Mouse (Mus musculus): ENCODE measurements around the gene Ccdc117. TPM values are rescaled to one million over a fixed set of nuclear protein-coding genes. Genes with fewer than 3 reads are reported as not detected.
A peak's percentile ranks its signal among the peaks of the same experiment; 100 is the strongest.
"Not testable (repeated sequence)": the region's sequence is repeated elsewhere in the genome, so short reads cannot be mapped to it uniquely, and the experiment has no call there.

Gene Ccdc117
- polyA plus RNA-seq, 1 experiment from 2014 or later: 27.4 TPM

DNA sequence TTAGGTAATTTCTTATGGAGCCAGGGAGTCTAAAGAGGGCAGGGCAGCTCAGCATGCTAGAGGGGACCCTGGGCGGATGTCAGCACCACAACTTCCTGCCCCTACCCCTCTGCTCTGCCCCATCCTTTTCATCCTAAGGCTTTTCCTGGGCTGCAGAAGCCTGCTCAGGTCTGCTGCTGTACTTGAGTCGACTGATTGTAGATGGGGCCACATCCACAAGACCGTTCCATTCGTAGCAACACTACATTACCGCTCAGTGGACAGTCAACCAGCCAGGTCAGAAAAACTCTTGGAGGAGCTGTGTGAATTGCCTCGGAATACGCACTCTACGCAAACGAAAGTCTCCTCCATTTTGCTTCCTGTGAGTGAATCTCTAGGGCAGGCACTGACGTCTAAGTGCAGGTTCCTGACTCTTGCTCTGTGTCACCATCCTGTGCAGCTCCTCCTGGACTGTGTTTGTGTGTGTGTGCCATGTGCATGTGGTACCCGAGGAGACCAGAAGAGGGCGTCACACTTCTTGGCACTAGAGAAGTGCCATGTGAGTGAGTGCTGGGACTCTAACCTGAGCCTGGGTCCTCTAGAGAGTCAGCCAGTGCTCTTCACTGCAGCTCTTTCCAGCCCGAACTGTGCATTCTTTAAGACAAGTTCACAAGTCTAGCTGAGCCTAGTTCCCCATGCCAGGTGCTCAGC, 45.3 kb downstream of the Ccdc117 start:
- no peaks in the 10 kb centered on the region for H3K27me3 ChIP-seq (ENCODE audit: control insufficient read depth, insufficient read depth, low read length)
- no peak overlapping the region for H3K27ac ChIP-seq (ENCODE audit: low read depth, low read length)
- no peak overlapping the region for H3K4me3 ChIP-seq (ENCODE audit: low read depth, low read length)
- DNase-seq (ENCODE audit: low spot score, missing footprints) (peak; percentile 26), ATAC-seq (ENCODE audit: low FRiP score) (no peak)
- H3K4me1 ChIP-seq (ENCODE audit: control insufficient read depth, insufficient read depth, low read length): peaks cover 3% of the 10 kb centered on the region; the same call in 1 of the 2 replicates
- WGBS: 94% methylated on average over 13 of the region's 13 CpGs
- no peaks in the 10 kb centered on the region for H3K36me3 ChIP-seq (ENCODE audit: control insufficient read depth, insufficient read depth, low read length)
- no peak overlapping the region for H3K9ac ChIP-seq (ENCODE audit: low read length)
- H3K4me2 ChIP-seq: no peak overlapping the region
- no peaks in the 10 kb centered on the region for H3K9me3 ChIP-seq (ENCODE audit: control insufficient read depth, low read length)

DNA sequence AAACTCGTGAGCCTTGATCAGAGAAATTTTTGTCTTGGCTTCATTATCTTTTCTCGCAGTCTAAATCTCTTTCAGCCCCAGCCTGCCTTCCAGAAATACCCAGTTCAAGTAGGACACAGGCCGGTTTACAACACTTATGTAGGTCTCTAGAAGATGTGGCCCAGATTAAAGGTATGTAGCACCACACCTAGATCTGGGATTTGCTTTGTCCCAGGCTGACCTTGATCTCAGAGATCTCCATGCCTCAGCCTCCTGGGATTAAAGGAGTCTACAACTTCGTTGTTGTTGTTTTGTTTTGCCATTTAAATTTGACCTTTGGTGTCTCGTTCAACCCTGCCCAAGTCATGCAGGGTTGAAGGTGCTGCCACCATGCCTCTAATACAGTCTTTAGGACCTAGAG, 46.1 kb downstream of the Ccdc117 start:
- no peak for ATAC-seq (ENCODE audit: low FRiP score)
- Histone ChIP-seq H3K27ac (ENCODE audit: low read depth, low read length) (no peak overlapping the region), H3K4me2 (no peak overlapping the region), H3K9ac (ENCODE audit: low read length) (no peak overlapping the region), H3K9me3 (ENCODE audit: control insufficient read depth, low read length) (no peaks in the 10 kb centered on the region), H3K4me3 (ENCODE audit: low read depth, low read length) (no peak overlapping the region), H3K4me1 (ENCODE audit: control insufficient read depth, insufficient read depth, low read length) (peaks cover 3% of the 10 kb centered on the region; the same call in 1 of the 2 replicates), H3K36me3 (ENCODE audit: control insufficient read depth, insufficient read depth, low read length) (no peaks in the 10 kb centered on the region), H3K27me3 (ENCODE audit: control insufficient read depth, insufficient read depth, low read length) (no peaks in the 10 kb centered on the region)
- 82% methylated on average over 5 of the region's 5 CpGs for WGBS
- peak; percentile 8 for DNase-seq (ENCODE audit: low spot score, missing footprints)

DNA sequence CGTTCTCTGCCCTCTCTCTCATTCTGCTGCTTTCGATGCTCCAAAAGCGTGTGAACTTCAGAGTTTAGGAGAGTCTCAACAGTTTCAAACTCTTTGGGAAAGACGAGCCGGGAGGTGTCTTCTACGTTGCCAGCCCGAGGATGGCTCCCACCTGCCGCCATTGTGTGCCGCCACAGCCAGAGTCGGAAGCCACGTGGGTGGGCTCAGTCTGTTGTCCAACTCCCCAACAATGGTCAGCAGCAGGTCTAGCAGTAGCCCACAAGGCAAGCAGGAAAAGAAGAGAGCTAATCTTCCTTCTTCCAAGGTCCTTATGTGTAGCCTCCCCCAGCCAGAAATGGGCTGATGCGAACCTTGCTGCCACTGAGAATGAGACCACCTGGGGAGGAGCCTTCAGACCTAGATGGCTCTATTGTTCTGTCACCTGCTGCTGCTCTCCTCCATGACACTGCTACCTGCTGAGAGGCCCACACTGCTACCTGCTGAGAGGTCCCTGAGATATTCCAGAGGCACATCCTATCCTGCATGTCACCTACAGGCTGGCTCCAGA, 46.6 kb downstream of the Ccdc117 start:
- Histone ChIP-seq H3K27me3 (ENCODE audit: control insufficient read depth, insufficient read depth, low read length) (no peaks in the 10 kb centered on the region), H3K9ac (ENCODE audit: low read length) (no peak overlapping the region), H3K9me3 (ENCODE audit: control insufficient read depth, low read length) (no peaks in the 10 kb centered on the region), H3K4me3 (ENCODE audit: low read depth, low read length) (no peak overlapping the region), H3K4me2 (no peak overlapping the region), H3K4me1 (ENCODE audit: control insufficient read depth, insufficient read depth, low read length) (peaks cover 3% of the 10 kb centered on the region; the same call in 1 of the 2 replicates), H3K27ac (ENCODE audit: low read depth, low read length) (no peak overlapping the region), H3K36me3 (ENCODE audit: control insufficient read depth, insufficient read depth, low read length) (no peaks in the 10 kb centered on the region)
- WGBS: 57% methylated on average over 12 of the region's 12 CpGs
- ATAC-seq (ENCODE audit: low FRiP score) (no peak), DNase-seq (ENCODE audit: low spot score, missing footprints) (peak; percentile 70)

DNA sequence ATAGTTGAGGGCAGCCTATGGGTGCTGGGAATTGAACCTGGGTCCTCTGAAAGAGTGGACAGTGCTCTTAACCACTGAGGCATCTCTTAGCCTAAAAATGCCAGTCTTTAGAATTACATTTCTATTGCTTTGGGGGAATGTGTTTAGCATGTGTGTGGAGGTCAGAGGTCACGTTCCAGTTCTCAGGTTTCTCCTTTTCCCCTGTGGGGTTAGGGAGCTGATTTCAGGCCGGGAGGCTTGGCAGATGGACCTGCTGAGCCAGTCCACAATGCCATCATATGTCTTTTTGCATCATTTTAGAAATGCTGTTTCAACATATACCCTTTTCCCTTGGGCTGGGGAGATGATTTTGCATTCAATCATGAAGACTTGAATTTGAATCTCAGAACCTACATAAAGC, 48.1 kb downstream of the Ccdc117 start:
- Histone ChIP-seq H3K9me3 (ENCODE audit: control insufficient read depth, low read length) (no peaks in the 10 kb centered on the region), H3K27ac (ENCODE audit: low read depth, low read length) (no peak overlapping the region), H3K36me3 (ENCODE audit: control insufficient read depth, insufficient read depth, low read length) (no peaks in the 10 kb centered on the region), H3K27me3 (ENCODE audit: control insufficient read depth, insufficient read depth, low read length) (no peaks in the 10 kb centered on the region), H3K4me1 (ENCODE audit: control insufficient read depth, insufficient read depth, low read length) (peaks cover 3% of the 10 kb centered on the region; the same call in 1 of the 2 replicates), H3K4me2 (no peak overlapping the region), H3K9ac (ENCODE audit: low read length) (no peak overlapping the region), H3K4me3 (ENCODE audit: low read depth, low read length) (no peak overlapping the region)
- WGBS: 66% methylated on average over 2 of the region's 2 CpGs
- DNase-seq (ENCODE audit: low spot score, missing footprints): peak; percentile 75
- ATAC-seq (ENCODE audit: low FRiP score): no peak

DNA sequence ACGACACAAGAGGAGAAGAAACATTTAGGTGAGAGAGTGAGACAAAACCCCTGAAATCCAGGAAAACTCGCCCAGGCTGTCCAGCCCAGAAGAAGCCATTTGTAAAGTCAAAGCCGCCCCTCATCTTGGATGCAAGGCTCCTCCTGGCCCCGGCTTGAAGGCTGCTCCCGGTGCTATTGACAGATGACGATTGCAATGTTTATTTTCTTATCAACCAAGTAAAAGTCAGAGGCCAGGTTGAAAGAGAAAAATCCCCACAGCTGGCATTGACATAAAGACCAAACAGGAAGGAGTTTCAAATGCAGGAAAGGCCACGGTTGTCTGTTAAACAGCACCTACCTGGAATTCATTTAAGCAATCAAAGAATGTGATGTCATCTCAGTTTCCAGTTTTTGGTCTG, 50.1 kb downstream of the Ccdc117 start:
- DNase-seq (ENCODE audit: low spot score, missing footprints) (no peak), ATAC-seq (ENCODE audit: low FRiP score) (no peak)
- Histone ChIP-seq H3K4me1 (ENCODE audit: control insufficient read depth, insufficient read depth, low read length) (peaks cover 3% of the 10 kb centered on the region; the same call in 1 of the 2 replicates), H3K27me3 (ENCODE audit: control insufficient read depth, insufficient read depth, low read length) (no peaks in the 10 kb centered on the region), H3K36me3 (ENCODE audit: control insufficient read depth, insufficient read depth, low read length) (no peaks in the 10 kb centered on the region), H3K9me3 (ENCODE audit: control insufficient read depth, low read length) (no peaks in the 10 kb centered on the region), H3K9ac (ENCODE audit: low read length) (no peak overlapping the region), H3K27ac (ENCODE audit: low read depth, low read length) (no peak overlapping the region), H3K4me2 (no peak overlapping the region), H3K4me3 (ENCODE audit: low read depth, low read length) (no peak overlapping the region)
- WGBS: 79% methylated on average over 7 of the region's 7 CpGs

DNA sequence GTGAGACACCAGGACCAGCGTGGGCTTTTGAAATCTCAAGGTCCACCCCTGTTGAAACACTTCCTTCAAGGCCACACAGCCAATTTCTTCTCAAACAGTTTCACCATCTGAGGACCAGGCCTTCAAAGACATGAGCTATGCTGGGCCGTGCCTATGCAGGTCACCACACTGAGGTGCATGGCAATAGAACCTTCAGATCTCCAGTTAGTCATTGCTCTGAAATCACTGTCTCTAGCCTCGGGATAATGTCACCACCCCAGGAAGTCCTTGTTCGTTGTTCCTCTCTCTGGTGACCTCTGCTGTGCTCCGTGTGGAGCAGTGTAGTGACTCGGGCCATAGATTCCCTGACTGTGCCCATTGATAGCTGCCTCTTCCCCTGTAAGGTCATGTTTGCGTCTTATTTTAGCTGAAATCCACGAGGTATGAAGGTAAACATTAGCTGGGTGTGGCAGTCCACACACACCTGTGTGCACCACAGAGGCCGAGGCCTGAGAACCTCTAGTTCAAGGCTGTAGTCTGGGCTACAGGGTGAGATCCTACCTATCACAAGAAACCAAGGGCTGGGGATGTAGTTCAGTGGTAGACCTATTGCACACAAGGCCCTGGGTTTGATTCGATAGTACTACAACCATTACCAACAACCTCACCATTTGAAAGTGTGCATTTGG, 50.9 kb downstream of the Ccdc117 start:
- H3K4me3 ChIP-seq (ENCODE audit: low read depth, low read length): no peak overlapping the region
- WGBS: 88% methylated on average over 10 of the region's 10 CpGs
- no peak for ATAC-seq (ENCODE audit: low FRiP score)

DNA sequence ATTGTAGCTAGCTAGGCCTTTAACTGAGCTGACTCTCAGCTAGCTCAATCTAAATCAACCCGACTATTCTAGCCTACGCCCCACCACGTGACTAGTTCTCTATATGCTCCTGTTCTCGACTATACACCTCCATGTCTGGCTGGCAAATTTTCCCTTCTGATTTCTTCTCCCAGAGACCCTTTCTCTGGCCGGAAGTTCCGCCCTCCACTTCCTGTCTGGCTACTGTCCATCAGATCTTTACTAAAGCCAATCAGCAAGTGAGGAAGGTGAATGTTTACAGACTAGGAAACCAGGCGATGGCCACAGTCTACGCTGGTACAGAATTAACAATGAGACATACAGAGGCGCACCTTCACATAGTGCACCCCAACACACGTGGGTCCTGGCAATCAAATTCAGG, 52.6 kb downstream of the Ccdc117 start:
- not testable (repeated sequence) for H3K4me1 ChIP-seq (ENCODE audit: control insufficient read depth, insufficient read depth, low read length); H3K4me3 ChIP-seq (ENCODE audit: low read depth, low read length); H3K27me3 ChIP-seq (ENCODE audit: control insufficient read depth, insufficient read depth, low read length); H3K27ac ChIP-seq (ENCODE audit: low read depth, low read length); H3K4me2 ChIP-seq; ATAC-seq (ENCODE audit: low FRiP score); H3K9ac ChIP-seq (ENCODE audit: low read length); H3K9me3 ChIP-seq (ENCODE audit: control insufficient read depth, low read length); H3K36me3 ChIP-seq (ENCODE audit: control insufficient read depth, insufficient read depth, low read length)
- 87% methylated on average over 10 of the region's 10 CpGs for WGBS
- DNase-seq (ENCODE audit: low spot score, missing footprints): peak; percentile 67

More for the DNA sequence above, 50.9 kb downstream of the Ccdc117 start:
- DNase-seq (ENCODE audit: low spot score, missing footprints): peak; percentile 60
- Histone ChIP-seq H3K9me3 (ENCODE audit: control insufficient read depth, low read length) (no peaks in the 10 kb centered on the region), H3K36me3 (ENCODE audit: control insufficient read depth, insufficient read depth, low read length) (no peaks in the 10 kb centered on the region), H3K27me3 (ENCODE audit: control insufficient read depth, insufficient read depth, low read length) (no peaks in the 10 kb centered on the region), H3K4me2 (no peak overlapping the region), H3K9ac (ENCODE audit: low read length) (no peak overlapping the region), H3K27ac (ENCODE audit: low read depth, low read length) (no peak overlapping the region), H3K4me1 (ENCODE audit: control insufficient read depth, insufficient read depth, low read length) (peaks cover 3% of the 10 kb centered on the region; the same call in 1 of the 2 replicates)

DNA sequence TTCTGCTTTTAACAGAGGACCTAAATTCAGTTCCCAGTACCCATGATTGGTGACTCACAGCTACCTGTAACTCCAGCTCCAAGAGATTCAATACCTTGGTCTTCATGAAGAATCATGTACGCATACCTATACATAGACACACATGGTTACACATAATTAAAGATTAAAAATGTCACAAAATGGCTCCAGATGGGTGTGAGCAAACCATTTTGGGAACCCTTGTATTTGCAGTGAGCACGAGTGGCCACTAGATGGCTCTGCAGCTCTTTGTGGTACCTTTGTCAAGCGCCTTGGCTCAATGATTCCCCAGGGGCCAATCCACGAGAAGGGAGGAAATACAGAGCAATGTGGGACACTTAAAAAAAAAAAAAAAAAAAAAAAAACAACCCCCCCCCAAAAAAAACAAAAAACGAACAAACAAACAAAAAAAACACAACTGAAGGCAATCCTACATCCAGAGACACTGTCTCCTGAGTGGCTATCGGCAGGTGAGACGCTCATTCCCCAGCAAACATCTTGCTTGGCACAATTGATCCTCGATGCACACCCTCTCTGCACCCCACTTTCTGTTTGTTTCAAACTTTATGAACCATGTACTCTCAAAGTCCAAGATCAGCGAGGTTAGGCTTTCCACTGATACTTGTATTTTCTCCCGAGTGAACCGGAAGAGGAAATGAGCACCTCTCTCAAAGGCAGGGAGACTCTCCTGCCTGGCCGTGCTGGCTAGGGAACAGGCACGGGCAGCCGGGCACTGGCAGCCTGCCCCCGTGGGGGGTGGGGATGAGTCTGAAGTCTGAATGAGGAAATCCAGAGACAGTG, 56.6 kb downstream of the Ccdc117 start:
- no peaks in the 10 kb centered on the region for H3K4me1 ChIP-seq (ENCODE audit: control insufficient read depth, insufficient read depth, low read length)
- no peaks in the 10 kb centered on the region for H3K9me3 ChIP-seq (ENCODE audit: control insufficient read depth, low read length)
- ATAC-seq (ENCODE audit: low FRiP score): peak; percentile 68
- no peak overlapping the region for H3K27ac ChIP-seq (ENCODE audit: low read depth, low read length)
- WGBS: 21% methylated on average over 15 of the region's 15 CpGs
- no peaks in the 10 kb centered on the region for H3K27me3 ChIP-seq (ENCODE audit: control insufficient read depth, insufficient read depth, low read length)
- H3K4me2 ChIP-seq: peak overlapping the region; percentile 46
- peak overlapping the region; percentile 23 for H3K4me3 ChIP-seq (ENCODE audit: low read depth, low read length)
- H3K9ac ChIP-seq (ENCODE audit: low read length): peak overlapping the region; percentile 48
- DNase-seq (ENCODE audit: low spot score, missing footprints): peak; percentile 98
- no peaks in the 10 kb centered on the region for H3K36me3 ChIP-seq (ENCODE audit: control insufficient read depth, insufficient read depth, low read length)
